Mouse (Mus musculus) mammary gland, adult 2 months (tissue): ENCODE data around the gene Smpd3. TPM values are rescaled to one million over a fixed set of nuclear protein-coding genes. Genes with fewer than 3 reads are reported as not detected.

ENCODE experiments used
- polyA plus RNA-seq: library from polyadenylated mRNA; depleted of rRNA; stranded (reverse); fragments of >200 nt; gene quantifications from 2 replicates; pipeline ENCODE4 v1.2.3, GENCODE M21; 2012; ENCODE audit warnings: low replicate concordance; rRNA removed

Gene Smpd3
- polyA plus RNA-seq = 14.2 TPM in 2 replicates

GRCm38 (mm10) chr8:106337852-106338521 lies at the start of gene Smpd3:
TSS of gene Smpd3 (minus strand) at chr8:106337988.

GRCm38 (mm10) chr8:106210821-106211345 lies 126.9 kb downstream of the Smpd3 start, which contains the start of the genes Slc7a6os and Prmt7:
TSS of gene Slc7a6os (minus strand) at chr8:106210935.
TSS of gene Prmt7 (plus strand) at chr8:106210936.

Other genes with a start within 250 kb of the Smpd3 start
- gene Esrp2, start 201.0 kb downstream of the Smpd3 start, polyA plus RNA-seq = 20.9 and 24.4 TPM in 2 replicates
- gene Pla2g15, start 187.6 kb downstream of the Smpd3 start, polyA plus RNA-seq = 25.3 and 27.1 TPM in 2 replicates
- 30.1 and 60.5 TPM in 2 replicates for gene Slc7a6, start 169.1 kb downstream of the Smpd3 start, polyA plus RNA-seq
- 14.5 and 21.3 TPM in 2 replicates for gene Slc7a6os, start 127.1 kb downstream of the Smpd3 start, polyA plus RNA-seq
- gene Prmt7, start 127.1 kb downstream of the Smpd3 start, polyA plus RNA-seq = 20.5 and 30.4 TPM in 2 replicates
- 2.5 and 2.9 TPM in 2 replicates for gene Zfp90, start 77.3 kb upstream of the Smpd3 start, polyA plus RNA-seq
- not detected in 2 replicates for gene 6030452D12Rik, start 162.5 kb upstream of the Smpd3 start, polyA plus RNA-seq
- 5.2 and 6.1 TPM in 2 replicates for gene Cdh3, start 172.9 kb upstream of the Smpd3 start, polyA plus RNA-seq
- gene Gm10073, start 235.5 kb upstream of the Smpd3 start, polyA plus RNA-seq = 46.8 and 91.3 TPM in 2 replicates